Mouse (Mus musculus): Measurements from ENCODE around the gene Rnls. TPM values are rescaled to one million over a fixed set of nuclear protein-coding genes. Genes with fewer than 3 reads are reported as not detected.

Gene Rnls
- polyA plus RNA-seq, 1 experiment from 2014 or later: 8.2 TPM

DNA sequence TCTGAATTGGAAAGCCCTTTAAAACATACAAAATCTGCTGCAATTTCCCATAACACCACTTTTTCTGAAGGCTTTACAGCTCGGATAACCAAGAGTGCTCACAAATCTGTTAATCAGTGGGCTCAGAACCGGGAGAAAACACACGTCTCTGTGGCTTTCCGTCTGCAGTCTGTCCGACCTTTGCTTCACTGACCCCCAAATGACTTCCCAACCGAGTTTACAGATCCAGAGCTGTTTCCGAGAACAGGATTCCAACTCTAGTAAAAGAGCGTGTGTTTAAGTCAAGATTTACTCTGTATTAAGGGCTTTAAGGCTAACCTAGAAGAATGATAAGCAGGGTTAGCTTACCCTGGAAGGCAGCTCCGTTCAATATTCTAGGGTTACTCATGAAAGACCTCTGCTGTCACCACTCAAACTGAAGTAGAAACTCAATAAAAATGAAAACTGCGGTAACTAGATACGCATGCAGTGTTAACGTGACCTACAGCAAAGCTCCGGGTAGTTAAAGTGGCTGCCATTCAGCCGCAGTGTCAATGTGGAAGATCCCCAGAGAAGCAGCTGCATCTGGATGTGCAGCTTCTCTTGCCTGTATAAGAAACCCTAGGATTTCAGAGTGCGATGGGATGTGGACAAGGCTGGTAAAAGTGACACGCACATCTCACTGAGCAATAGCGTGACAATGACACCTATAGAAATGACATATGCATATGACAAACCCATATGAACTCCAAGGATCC lies 224.4 kb downstream of the Rnls start:
- WGBS: 79% methylated on average over 17 of the region's 17 CpGs
- no peak for ATAC-seq (ENCODE audit: low FRiP score, low read depth)
- H3K4me2 ChIP-seq (replicated peaks): no peak overlapping the region

GRCm38 (mm10) chr19:33164801-33165200 lies 227.3 kb downstream of the Rnls start:
- H3K9me3 ChIP-seq: no peaks in the 10 kb centered on the region
- H3K4me3 ChIP-seq: no peak overlapping the region
- no peaks in the 10 kb centered on the region for H3K36me3 ChIP-seq
- H3K4me1 ChIP-seq: no peaks in the 10 kb centered on the region
- no peak for ATAC-seq (ENCODE audit: low FRiP score, low read depth)
- WGBS: 87% methylated on average over 5 of the region's 5 CpGs
- no peaks in the 10 kb centered on the region for H3K27me3 ChIP-seq (replicated peaks)
- H3K4me2 ChIP-seq (replicated peaks): no peak overlapping the region
- no peak overlapping the region for H3K9ac ChIP-seq
- H3K27ac ChIP-seq: no peak overlapping the region

More for the DNA sequence above, 224.4 kb downstream of the Rnls start:
- Histone ChIP-seq H3K36me3 (no peaks in the 10 kb centered on the region), H3K27ac (no peak overlapping the region), H3K27me3 (replicated peaks) (no peaks in the 10 kb centered on the region), H3K4me1 (no peaks in the 10 kb centered on the region), H3K9ac (no peak overlapping the region), H3K4me3 (no peak overlapping the region), H3K9me3 (no peaks in the 10 kb centered on the region)

GRCm38 (mm10) chr19:33161903-33162302 lies 230.2 kb downstream of the Rnls start:
- Histone ChIP-seq H3K4me2 (replicated peaks) (no peak overlapping the region), H3K9me3 (no peaks in the 10 kb centered on the region), H3K4me3 (no peak overlapping the region), H3K9ac (no peak overlapping the region), H3K27me3 (replicated peaks) (no peaks in the 10 kb centered on the region), H3K36me3 (no peaks in the 10 kb centered on the region), H3K4me1 (no peaks in the 10 kb centered on the region), H3K27ac (no peak overlapping the region)
- 96% methylated on average over 1 of the region's 1 CpGs for WGBS
- no peak for ATAC-seq (ENCODE audit: low FRiP score, low read depth)

DNA sequence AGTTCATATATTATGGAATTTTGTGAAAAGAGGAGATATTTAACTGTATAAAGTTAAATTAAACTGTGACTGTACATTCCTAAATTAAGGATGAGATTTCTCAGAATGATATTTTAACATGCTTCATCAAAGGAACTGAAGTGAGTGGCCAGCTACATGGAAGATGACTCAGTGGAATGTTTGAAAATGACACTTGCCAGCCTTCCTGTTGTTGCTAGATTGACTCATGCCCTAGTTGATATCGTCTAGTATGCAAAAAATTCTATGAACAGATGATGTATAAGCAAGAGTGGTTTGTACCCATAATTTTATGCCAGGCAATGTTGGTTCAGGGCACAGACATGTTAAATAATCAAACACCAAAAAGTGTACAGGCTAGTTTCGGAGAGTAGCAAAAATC lies 232.2 kb downstream of the Rnls start:
- Histone ChIP-seq H3K4me2 (replicated peaks) (no peak overlapping the region), H3K9me3 (no peaks in the 10 kb centered on the region), H3K9ac (no peak overlapping the region), H3K4me1 (no peaks in the 10 kb centered on the region), H3K4me3 (no peak overlapping the region), H3K36me3 (no peaks in the 10 kb centered on the region), H3K27me3 (replicated peaks) (no peaks in the 10 kb centered on the region), H3K27ac (no peak overlapping the region)
- 89% methylated on average over 2 of the region's 2 CpGs for WGBS
- no peak for ATAC-seq (ENCODE audit: low FRiP score, low read depth)

DNA sequence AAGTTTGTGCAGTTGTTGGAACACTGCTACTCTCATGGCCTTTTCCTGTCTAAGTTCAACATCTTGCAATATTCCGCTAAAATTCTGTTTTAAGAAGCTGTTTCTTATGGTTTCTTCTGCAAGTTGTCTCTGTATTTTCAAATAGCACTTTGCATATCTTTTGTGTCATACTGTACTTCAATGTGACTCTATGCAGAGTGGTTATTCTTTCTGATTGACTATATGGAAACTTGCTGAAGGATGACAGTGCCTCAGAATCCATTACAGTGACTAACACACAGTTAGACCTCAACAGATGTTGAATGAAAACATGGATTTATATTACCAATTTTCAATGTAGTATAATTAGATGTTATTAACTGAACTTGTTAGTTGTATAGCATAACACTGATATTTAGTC lies 232.9 kb downstream of the Rnls start:
- no peak overlapping the region for H3K4me2 ChIP-seq (replicated peaks)
- no peak overlapping the region for H3K4me3 ChIP-seq
- H3K27me3 ChIP-seq (replicated peaks): no peaks in the 10 kb centered on the region
- 88% methylated on average over 1 of the region's 1 CpGs for WGBS
- no peak overlapping the region for H3K9ac ChIP-seq
- H3K36me3 ChIP-seq: no peaks in the 10 kb centered on the region
- ATAC-seq (ENCODE audit: low FRiP score, low read depth): no peak
- no peaks in the 10 kb centered on the region for H3K9me3 ChIP-seq
- no peak overlapping the region for H3K27ac ChIP-seq
- H3K4me1 ChIP-seq: no peaks in the 10 kb centered on the region

DNA sequence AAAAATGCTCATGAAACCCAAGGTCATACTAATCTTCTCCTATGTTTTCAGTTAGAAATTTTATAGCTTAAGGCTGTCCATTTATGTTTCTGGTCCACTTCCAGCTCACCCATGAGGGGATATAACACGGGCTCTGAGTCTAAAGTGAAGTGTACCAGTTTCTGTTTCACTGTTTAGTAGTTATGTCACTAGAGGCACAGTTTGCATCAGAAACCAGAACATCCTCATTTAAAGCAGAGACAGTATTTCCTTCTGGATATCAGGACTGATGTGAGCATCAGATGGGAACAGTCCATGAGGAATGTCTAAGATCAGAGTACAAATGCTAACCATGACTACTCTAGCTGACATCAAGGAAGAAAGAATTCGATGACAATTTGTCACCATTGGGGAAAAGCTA lies 233.9 kb downstream of the Rnls start:
- no peak for ATAC-seq (ENCODE audit: low FRiP score, low read depth)
- Histone ChIP-seq H3K4me1 (no peaks in the 10 kb centered on the region), H3K9ac (no peak overlapping the region), H3K9me3 (no peaks in the 10 kb centered on the region), H3K27me3 (replicated peaks) (no peaks in the 10 kb centered on the region), H3K27ac (no peak overlapping the region), H3K4me3 (no peak overlapping the region), H3K4me2 (replicated peaks) (no peak overlapping the region), H3K36me3 (no peaks in the 10 kb centered on the region)
- WGBS: 89% methylated on average over 2 of the region's 2 CpGs

- Histone ChIP-seq H3K9me3 (no peaks in the 10 kb centered on the region), H3K27me3 (replicated peaks) (no peaks in the 10 kb centered on the region), H3K4me3 (no peak overlapping the region), H3K27ac (no peak overlapping the region), H3K4me2 (replicated peaks) (no peak overlapping the region), H3K4me1 (no peaks in the 10 kb centered on the region), H3K36me3 (no peaks in the 10 kb centered on the region), H3K9ac (no peak overlapping the region)
- 76% methylated on average over 3 of the region's 3 CpGs for WGBS
- ATAC-seq (ENCODE audit: low FRiP score, low read depth): no peak
Measured at GRCm38 (mm10) chr19:33148411-33148810, 243.7 kb downstream of the Rnls start.

DNA sequence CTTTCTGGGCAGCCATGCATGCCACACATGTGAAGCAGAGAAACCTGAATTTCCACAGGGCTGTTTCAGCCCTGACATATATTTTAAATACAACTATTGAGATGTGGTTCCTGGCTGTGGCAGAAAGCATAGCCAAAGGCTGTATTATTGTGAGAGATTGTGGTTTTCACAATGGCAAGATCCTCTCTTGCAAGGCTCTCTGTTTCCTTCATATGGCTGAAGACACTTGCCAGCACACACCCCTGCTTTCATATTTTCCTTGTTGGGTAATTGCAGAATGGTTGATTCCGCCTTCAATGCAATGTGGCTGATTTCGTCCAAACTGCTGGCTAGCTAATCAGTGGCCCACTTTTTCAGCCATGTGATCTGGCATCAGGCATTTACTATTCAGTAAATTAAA lies 248.9 kb downstream of the Rnls start:
- H3K4me1 ChIP-seq: no peaks in the 10 kb centered on the region
- H3K27ac ChIP-seq: no peak overlapping the region
- no peak overlapping the region for H3K4me3 ChIP-seq
- H3K27me3 ChIP-seq (replicated peaks): no peaks in the 10 kb centered on the region
- no peaks in the 10 kb centered on the region for H3K9me3 ChIP-seq
- no peak overlapping the region for H3K9ac ChIP-seq
- H3K36me3 ChIP-seq: no peaks in the 10 kb centered on the region
- H3K4me2 ChIP-seq (replicated peaks): no peak overlapping the region
- WGBS: 96% methylated on average over 2 of the region's 2 CpGs
- no peak for ATAC-seq (ENCODE audit: low FRiP score, low read depth)

GRCm38 (mm10) chr19:33137316-33137715 lies 254.8 kb downstream of the Rnls start:
- H3K4me2 ChIP-seq (replicated peaks): no peak overlapping the region
- H3K27ac ChIP-seq: no peak overlapping the region
- no peaks in the 10 kb centered on the region for H3K9me3 ChIP-seq
- ATAC-seq (ENCODE audit: low FRiP score, low read depth): no peak
- H3K4me1 ChIP-seq: no peaks in the 10 kb centered on the region
- no peak overlapping the region for H3K4me3 ChIP-seq
- H3K27me3 ChIP-seq (replicated peaks): no peaks in the 10 kb centered on the region
- H3K36me3 ChIP-seq: no peaks in the 10 kb centered on the region
- 87% methylated on average over 5 of the region's 5 CpGs for WGBS
- H3K9ac ChIP-seq: no peak overlapping the region

DNA sequence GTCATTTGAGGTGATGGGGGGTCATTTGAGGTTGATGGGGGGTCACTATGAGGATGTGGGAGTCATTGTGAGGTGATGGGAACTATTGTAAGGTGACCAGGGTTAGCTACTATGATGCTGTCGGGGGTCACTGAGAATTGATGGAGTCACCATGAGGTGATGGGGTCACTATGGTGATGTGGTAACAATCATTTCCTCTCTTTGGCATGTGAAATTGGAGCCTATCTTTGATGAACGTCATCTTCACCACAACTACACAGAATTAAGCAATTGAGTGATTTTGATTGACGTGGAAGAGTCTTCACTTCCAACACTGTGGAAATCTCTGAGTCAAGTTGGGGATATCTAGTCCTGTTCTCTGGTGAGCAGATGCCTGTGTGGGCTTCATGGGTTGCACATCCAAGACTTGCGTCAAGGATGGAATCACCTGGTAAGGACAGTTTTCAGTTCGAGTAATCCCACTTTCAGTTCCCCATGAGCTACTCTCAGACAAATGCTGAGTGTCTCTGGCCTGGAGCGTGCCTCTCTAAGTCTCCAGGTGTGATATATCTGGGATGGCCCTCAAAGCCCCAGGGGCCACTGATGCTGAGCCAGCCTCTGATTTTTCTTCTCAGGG lies 269.4 kb downstream of the Rnls start:
- 89% methylated on average over 6 of the region's 6 CpGs for WGBS
- Histone ChIP-seq H3K27me3 (replicated peaks) (no peaks in the 10 kb centered on the region), H3K9ac (no peak overlapping the region), H3K4me2 (replicated peaks) (no peak overlapping the region), H3K4me1 (no peaks in the 10 kb centered on the region), H3K4me3 (no peak overlapping the region), H3K9me3 (no peaks in the 10 kb centered on the region), H3K36me3 (no peaks in the 10 kb centered on the region), H3K27ac (no peak overlapping the region)
- ATAC-seq (ENCODE audit: low FRiP score, low read depth): no peak

DNA sequence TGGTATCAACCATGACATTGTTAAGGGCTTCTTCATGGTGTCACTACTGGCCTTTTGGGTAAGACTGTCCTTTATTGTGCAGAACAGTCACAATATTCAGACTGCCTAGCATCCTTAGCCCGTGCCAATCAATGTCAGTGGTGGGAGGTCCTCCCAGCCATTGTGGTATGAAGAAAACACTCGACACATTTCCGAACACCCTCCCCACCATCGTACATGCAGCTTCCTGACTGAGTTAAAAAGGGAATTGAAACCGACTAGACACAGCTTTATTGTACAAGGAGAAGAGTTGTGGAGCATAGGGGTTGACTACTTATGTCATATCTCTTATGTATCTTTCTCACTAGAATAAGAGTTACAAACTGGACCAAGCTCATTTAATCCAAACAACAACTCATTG lies 272.1 kb downstream of the Rnls start:
- Histone ChIP-seq H3K9ac (no peak overlapping the region), H3K27ac (no peak overlapping the region), H3K4me3 (no peak overlapping the region), H3K4me2 (replicated peaks) (no peak overlapping the region), H3K36me3 (no peaks in the 10 kb centered on the region), H3K4me1 (no peaks in the 10 kb centered on the region), H3K9me3 (no peaks in the 10 kb centered on the region), H3K27me3 (replicated peaks) (no peaks in the 10 kb centered on the region)
- WGBS: 84% methylated on average over 5 of the region's 5 CpGs
- ATAC-seq (ENCODE audit: low FRiP score, low read depth): no peak

DNA sequence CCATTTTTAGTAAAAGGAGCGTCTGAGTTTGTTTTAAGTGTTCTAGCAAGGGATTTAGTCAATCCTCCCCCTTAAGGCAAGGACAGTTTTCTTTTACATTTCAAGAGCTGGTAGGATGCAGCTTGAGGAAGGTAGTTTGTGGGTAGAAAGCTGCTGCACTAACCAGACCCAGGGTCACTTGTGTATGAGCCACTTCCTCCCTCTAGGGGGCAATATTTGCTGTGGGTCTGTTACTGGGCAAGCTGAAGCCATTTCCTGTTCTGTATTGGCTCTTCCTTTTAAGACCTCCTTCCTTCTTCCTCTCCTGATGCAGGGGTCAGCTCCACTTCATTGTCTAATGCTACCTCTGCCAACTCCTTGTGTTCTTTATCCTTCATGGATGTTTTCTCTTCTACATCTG lies 273.2 kb downstream of the Rnls start:
- Histone ChIP-seq H3K4me3 (no peak overlapping the region), H3K27ac (no peak overlapping the region), H3K9ac (no peak overlapping the region), H3K4me1 (no peaks in the 10 kb centered on the region), H3K9me3 (no peaks in the 10 kb centered on the region), H3K4me2 (replicated peaks) (no peak overlapping the region), H3K36me3 (no peaks in the 10 kb centered on the region), H3K27me3 (replicated peaks) (no peaks in the 10 kb centered on the region)
- ATAC-seq (ENCODE audit: low FRiP score, low read depth): no peak
- 90% methylated on average over 1 of the region's 1 CpGs for WGBS
